Mouse (Mus musculus) kidney, adult 2 months (tissue): Measurements from ENCODE around the gene Rbbp7. TPM values are rescaled to one million over a fixed set of nuclear protein-coding genes. Genes with fewer than 3 reads are reported as not detected.

ENCODE experiments used
- DNase-seq: peaks from one replicate; pipeline ENCODE4 v3.0.0; 2021
- H3K27ac ChIP-seq: fragments of 200-500 bp; 2 replicates; pipeline ENCODE4 v1.5.1; 2012; ENCODE audit warnings: low read depth, low read length, control low read depth, inconsistent platforms; ENCODE audit not compliant: insufficient read depth
- H3K27me3 ChIP-seq: fragments of 200-500 bp; replicated peaks from 2 replicates; pipeline ENCODE4 v1.6.1; 2012; ENCODE audit warnings: mild to moderate bottlenecking, moderate library complexity, low read length, inconsistent platforms; ENCODE audit not compliant: control insufficient read depth, insufficient read depth
- H3K36me3 ChIP-seq: fragments of 200-500 bp; 2 replicates; pipeline ENCODE4 v1.6.1; 2012; ENCODE audit warnings: mild to moderate bottlenecking, moderate library complexity, low read length, inconsistent platforms; ENCODE audit not compliant: control insufficient read depth, insufficient read depth
- H3K4me1 ChIP-seq: fragments of 200-500 bp; 2 replicates; pipeline ENCODE4 v1.6.1; 2011; ENCODE audit warnings: low read length; ENCODE audit not compliant: control insufficient read depth, insufficient read depth
- H3K4me3 ChIP-seq: fragments of 200-500 bp; 2 replicates; pipeline ENCODE4 v1.5.1; 2011; ENCODE audit warnings: mild to moderate bottlenecking, low read depth, low read length, control low read depth; ENCODE audit not compliant: insufficient read depth
- CTCF ChIP-seq: fragments of 200-500 bp; conservative IDR thresholded peaks from 2 replicates; pipeline ENCODE4 v1.5.1; 2011; ENCODE audit warnings: low read depth, mild to moderate bottlenecking, control low read depth, low read length, moderate library complexity, mixed read lengths; ENCODE audit not compliant: insufficient read depth, insufficient read length
- POLR2A ChIP-seq: fragments of 200-500 bp; IDR thresholded peaks from one replicate; pipeline ENCODE4 v1.6.1; 2011; ENCODE audit warnings: low read depth, low read length, control low read depth
- WGBS: fragments of 180-500 bp; shearing (Covaris S2); methylation state at CpG from one replicate; pipeline ENCODE4 v1.1.7; 2018; 5-methylcytosine and 5-hydroxymethylcytosine counted together
- polyA plus RNA-seq: library from polyadenylated mRNA; depleted of rRNA; stranded (reverse); fragments of >200 nt; gene quantifications from 2 replicates; pipeline ENCODE4 v1.2.3, GENCODE M21; 2012; rRNA removed

Gene Rbbp7
- polyA plus RNA-seq, 1 experiment: 62.7 TPM

DNA sequence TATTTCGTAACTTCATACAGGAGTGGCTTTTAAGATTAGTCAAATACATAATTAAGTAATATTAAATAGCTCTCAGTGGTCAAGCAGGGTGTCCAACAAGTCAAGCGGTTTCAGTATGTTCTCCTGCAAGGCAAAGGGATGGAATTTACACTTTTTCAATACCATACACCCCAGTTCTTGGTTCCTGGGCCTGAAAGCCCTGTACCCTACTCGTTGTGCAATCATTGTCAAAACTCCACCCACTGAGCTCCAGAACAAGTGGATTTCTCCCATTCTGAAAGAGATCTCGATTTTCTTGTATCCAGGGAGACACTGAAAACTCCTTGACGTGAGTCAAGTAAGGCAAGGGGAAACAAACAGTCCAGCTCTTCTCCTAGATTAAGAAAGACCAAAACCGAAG lies 67.8 kb downstream of the Rbbp7 start:
- no peak overlapping the region for H3K27ac ChIP-seq
- TF ChIP-seq CTCF (no peak), POLR2A (no peak)
- H3K4me1 ChIP-seq: no peaks in the 10 kb centered on the region
- WGBS: 29% methylated on average over 6 of the region's 6 CpGs
- DNase-seq: peak; percentile 6
- no peaks in the 10 kb centered on the region for H3K27me3 ChIP-seq
- H3K4me3 ChIP-seq: no peak overlapping the region
- no peaks in the 10 kb centered on the region for H3K36me3 ChIP-seq

Other genes starting within 250 kb of the Rbbp7 start
- gene Reps2, start 116.8 kb upstream of the Rbbp7 start, polyA plus RNA-seq: 8.7 and 9.5 TPM in 2 replicates
- gene Txlng, start 69.1 kb downstream of the Rbbp7 start, polyA plus RNA-seq: 2.6 and 4.5 TPM in 2 replicates
- gene Syap1, start 128.0 kb downstream of the Rbbp7 start, polyA plus RNA-seq: 14.1 and 16.4 TPM in 2 replicates
- 27.3 TPM in 2 replicates for gene Ctps2, start 140.8 kb downstream of the Rbbp7 start, polyA plus RNA-seq
- gene S100g, start 204.2 kb downstream of the Rbbp7 start, polyA plus RNA-seq: 399 and 544 TPM in 2 replicates